Mouse (Mus musculus): ENCODE measurements around the gene Utrn. TPM values are rescaled to one million over a fixed set of nuclear protein-coding genes. Genes with fewer than 3 reads are reported as not detected.

Gene Utrn
- polyA plus RNA-seq, 1 experiment: 13.9 TPM

DNA sequence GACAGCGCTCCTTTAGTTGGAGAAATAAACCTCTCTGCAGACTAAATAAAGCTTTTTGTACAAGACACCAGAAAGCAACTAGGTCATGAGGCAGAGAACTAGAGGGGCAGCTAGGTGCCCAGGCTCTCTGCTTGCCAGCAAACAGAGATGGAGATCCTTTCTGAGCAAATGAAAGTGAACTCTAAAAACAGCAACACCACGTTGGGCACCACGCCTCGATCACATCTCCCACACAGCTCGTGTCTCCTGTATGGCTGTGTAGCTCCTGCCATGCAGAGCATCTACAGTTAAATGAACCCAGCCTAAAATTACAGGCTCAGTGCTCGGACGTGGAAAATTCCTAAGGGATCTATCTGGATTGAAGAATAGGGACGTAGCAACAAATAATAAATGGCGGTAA is 61.5 kb downstream of the Utrn start:
- no peak overlapping the region for H3K4me3 ChIP-seq

DNA sequence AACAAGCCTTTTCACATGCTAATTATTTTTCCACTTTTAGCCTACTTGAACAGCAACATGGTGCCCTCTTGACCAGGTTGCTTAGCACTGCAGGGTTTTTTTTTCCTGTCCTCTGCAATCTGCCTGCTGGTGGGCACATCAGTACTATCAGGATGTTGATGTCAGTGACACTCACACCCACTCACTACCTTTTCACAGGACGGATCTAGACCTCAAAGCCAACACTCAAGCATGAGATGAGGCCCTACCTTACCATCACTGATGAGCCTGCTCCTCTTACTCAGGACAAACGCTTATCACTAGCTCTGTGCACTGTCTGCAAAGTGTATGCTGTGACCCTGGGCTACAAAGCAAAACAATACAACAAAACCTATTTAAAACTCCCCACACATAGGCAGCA is 63.3 kb downstream of the Utrn start:
- Histone ChIP-seq H3K4me3 (no peak overlapping the region), H3K27me3 (ENCODE audit: control insufficient read depth, insufficient read depth, insufficient read length) (no peaks in the 10 kb centered on the region), H3ac (ENCODE audit: control insufficient read depth, insufficient read length) (no peak overlapping the region), H3K4me2 (ENCODE audit: low read depth) (no peak overlapping the region), H3K36me3 (ENCODE audit: control insufficient read depth, insufficient read depth) (no peaks in the 10 kb centered on the region), H3K79me2 (ENCODE audit: control insufficient read depth, insufficient read depth) (peaks cover 96% of the 10 kb centered on the region)
- TF ChIP-seq MAX (IDR thresholded peaks at IDR 0.05; ENCODE audit: low read depth) (no peak), USF1 (IDR thresholded peaks at IDR 0.05; ENCODE audit: low read depth) (no peak), POLR2AphosphoS2 (IDR thresholded peaks at IDR 0.05; ENCODE audit: insufficient read length, low read depth) (no peak), MYOD1 (IDR thresholded peaks at IDR 0.05; ENCODE audit: control insufficient read depth in 1 of 3, insufficient read length in 2 of 3, low read depth in 2 of 3) (no peak), E2F4 (IDR thresholded peaks at IDR 0.05; ENCODE audit: insufficient read depth) (no peak), CEBPB (IDR thresholded peaks at IDR 0.05; ENCODE audit: insufficient read depth, poor library complexity, severe bottlenecking) (no peak), TCF12 (IDR thresholded peaks at IDR 0.05; ENCODE audit: insufficient read depth, poor library complexity, severe bottlenecking) (no peak), REST (IDR thresholded peaks at IDR 0.05; ENCODE audit: insufficient read depth, insufficient read length) (no peak), TCF3 (IDR thresholded peaks at IDR 0.05; ENCODE audit: insufficient read length, low read depth) (no peak), MYOG (IDR thresholded peaks at IDR 0.05; ENCODE audit: control insufficient read depth in 1 of 3, insufficient read depth in 1 of 3, insufficient read length in 2 of 3, low read depth in 2 of 3) (no peak), POLR2A (IDR thresholded peaks at IDR 0.05; ENCODE audit: insufficient read length, low read depth) (no peak), SRF (IDR thresholded peaks at IDR 0.05; ENCODE audit: control insufficient read depth, insufficient read length, low read depth) (no peak)

More for the DNA sequence above, 61.5 kb downstream of the Utrn start:
- Histone ChIP-seq H3K4me2 (ENCODE audit: low read depth) (peak overlapping the region; percentile 26), H3K79me2 (ENCODE audit: control insufficient read depth, insufficient read depth) (peaks cover 84% of the 10 kb centered on the region), H3ac (ENCODE audit: control insufficient read depth, insufficient read length) (no peak overlapping the region), H3K27me3 (ENCODE audit: control insufficient read depth, insufficient read depth, insufficient read length) (no peaks in the 10 kb centered on the region), H3K36me3 (ENCODE audit: control insufficient read depth, insufficient read depth) (no peaks in the 10 kb centered on the region)
- TF ChIP-seq POLR2A (IDR thresholded peaks at IDR 0.05; ENCODE audit: insufficient read length, low read depth): no peak
- TF ChIP-seq TCF12 (IDR thresholded peaks at IDR 0.05; ENCODE audit: insufficient read depth, poor library complexity, severe bottlenecking): no peak
- no peak for TF ChIP-seq MAX (IDR thresholded peaks at IDR 0.05; ENCODE audit: low read depth)
- no peak for TF ChIP-seq MYOG (IDR thresholded peaks at IDR 0.05; ENCODE audit: control insufficient read depth in 1 of 3, insufficient read depth in 1 of 3, insufficient read length in 2 of 3, low read depth in 2 of 3)
- no peak for TF ChIP-seq CEBPB (IDR thresholded peaks at IDR 0.05; ENCODE audit: insufficient read depth, poor library complexity, severe bottlenecking)
- no peak for TF ChIP-seq POLR2AphosphoS2 (IDR thresholded peaks at IDR 0.05; ENCODE audit: insufficient read length, low read depth)
- TF ChIP-seq MYOD1 (IDR thresholded peaks at IDR 0.05; ENCODE audit: control insufficient read depth in 1 of 3, insufficient read length in 2 of 3, low read depth in 2 of 3): no peak
- TF ChIP-seq REST (IDR thresholded peaks at IDR 0.05; ENCODE audit: insufficient read depth, insufficient read length): no peak
- TF ChIP-seq SRF (IDR thresholded peaks at IDR 0.05; ENCODE audit: control insufficient read depth, insufficient read length, low read depth): no peak
- TF ChIP-seq USF1 (IDR thresholded peaks at IDR 0.05; ENCODE audit: low read depth): no peak
- TF ChIP-seq E2F4 (IDR thresholded peaks at IDR 0.05; ENCODE audit: insufficient read depth): no peak
- no peak for TF ChIP-seq TCF3 (IDR thresholded peaks at IDR 0.05; ENCODE audit: insufficient read length, low read depth)

DNA sequence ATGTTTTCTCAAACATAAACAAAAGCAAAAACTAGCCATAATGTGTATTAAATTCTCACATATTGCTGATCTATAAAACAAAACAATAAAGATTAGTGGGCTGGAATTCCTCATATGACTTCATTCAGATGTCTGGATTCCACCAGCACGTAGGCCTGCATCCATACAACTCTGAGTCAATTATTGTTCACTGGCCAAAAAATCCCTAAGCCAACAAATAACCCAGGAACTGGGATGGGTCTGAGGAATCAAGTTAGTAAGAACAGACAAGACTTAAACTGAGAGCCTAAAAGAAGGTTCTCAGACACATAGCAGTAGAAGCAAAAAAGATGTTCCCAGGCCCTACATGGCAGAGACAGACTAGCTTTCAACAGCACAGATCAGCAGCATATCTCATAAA is 65.2 kb downstream of the Utrn start:
- TF ChIP-seq USF1 (IDR thresholded peaks at IDR 0.05; ENCODE audit: low read depth): no peak
- no peak for TF ChIP-seq E2F4 (IDR thresholded peaks at IDR 0.05; ENCODE audit: insufficient read depth)
- TF ChIP-seq TCF3 (IDR thresholded peaks at IDR 0.05; ENCODE audit: insufficient read length, low read depth): no peak
- TF ChIP-seq POLR2AphosphoS2 (IDR thresholded peaks at IDR 0.05; ENCODE audit: insufficient read length, low read depth): no peak
- TF ChIP-seq MYOG (IDR thresholded peaks at IDR 0.05; ENCODE audit: control insufficient read depth in 1 of 3, insufficient read depth in 1 of 3, insufficient read length in 2 of 3, low read depth in 2 of 3): no peak
- no peak for TF ChIP-seq MAX (IDR thresholded peaks at IDR 0.05; ENCODE audit: low read depth)
- no peak for TF ChIP-seq REST (IDR thresholded peaks at IDR 0.05; ENCODE audit: insufficient read depth, insufficient read length)
- TF ChIP-seq POLR2A (IDR thresholded peaks at IDR 0.05; ENCODE audit: insufficient read length, low read depth): no peak
- TF ChIP-seq MYOD1 (IDR thresholded peaks at IDR 0.05; ENCODE audit: control insufficient read depth in 1 of 3, insufficient read length in 2 of 3, low read depth in 2 of 3): no peak
- Histone ChIP-seq H3K4me2 (ENCODE audit: low read depth) (peak overlapping the region; percentile 37), H3K79me2 (ENCODE audit: control insufficient read depth, insufficient read depth) (peaks cover 99% of the 10 kb centered on the region), H3K27me3 (ENCODE audit: control insufficient read depth, insufficient read depth, insufficient read length) (no peaks in the 10 kb centered on the region), H3ac (ENCODE audit: control insufficient read depth, insufficient read length) (no peak overlapping the region), H3K36me3 (ENCODE audit: control insufficient read depth, insufficient read depth) (no peaks in the 10 kb centered on the region), H3K4me3 (no peak overlapping the region)

DNA sequence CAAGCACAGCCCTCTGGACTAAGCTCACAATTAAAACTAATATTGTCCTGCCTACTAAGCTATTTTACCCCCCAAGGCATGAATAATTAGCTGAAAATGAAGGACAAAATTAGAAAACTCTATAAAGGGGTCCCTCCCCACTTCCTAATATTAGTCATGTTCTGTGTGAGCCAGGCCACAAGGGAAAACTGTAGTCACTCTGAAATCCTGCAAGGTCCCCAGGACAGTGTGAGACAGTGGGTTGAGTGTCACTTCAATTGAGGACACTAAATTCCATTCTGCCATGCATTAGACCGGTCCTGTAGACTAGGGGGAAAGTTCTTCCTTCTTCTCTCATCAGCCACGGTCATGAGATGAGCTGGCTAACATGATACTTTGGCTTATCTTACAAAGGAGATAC is 69.7 kb downstream of the Utrn start:
- Histone ChIP-seq H3K36me3 (ENCODE audit: control insufficient read depth, insufficient read depth) (no peaks in the 10 kb centered on the region), H3K4me2 (ENCODE audit: low read depth) (no peak overlapping the region), H3ac (ENCODE audit: control insufficient read depth, insufficient read length) (no peak overlapping the region), H3K4me3 (no peak overlapping the region), H3K79me2 (ENCODE audit: control insufficient read depth, insufficient read depth) (peaks cover 98% of the 10 kb centered on the region), H3K27me3 (ENCODE audit: control insufficient read depth, insufficient read depth, insufficient read length) (no peaks in the 10 kb centered on the region)
- TF ChIP-seq REST (IDR thresholded peaks at IDR 0.05; ENCODE audit: insufficient read depth, insufficient read length) (no peak), POLR2A (IDR thresholded peaks at IDR 0.05; ENCODE audit: insufficient read length, low read depth) (no peak), USF1 (IDR thresholded peaks at IDR 0.05; ENCODE audit: low read depth) (no peak)

DNA sequence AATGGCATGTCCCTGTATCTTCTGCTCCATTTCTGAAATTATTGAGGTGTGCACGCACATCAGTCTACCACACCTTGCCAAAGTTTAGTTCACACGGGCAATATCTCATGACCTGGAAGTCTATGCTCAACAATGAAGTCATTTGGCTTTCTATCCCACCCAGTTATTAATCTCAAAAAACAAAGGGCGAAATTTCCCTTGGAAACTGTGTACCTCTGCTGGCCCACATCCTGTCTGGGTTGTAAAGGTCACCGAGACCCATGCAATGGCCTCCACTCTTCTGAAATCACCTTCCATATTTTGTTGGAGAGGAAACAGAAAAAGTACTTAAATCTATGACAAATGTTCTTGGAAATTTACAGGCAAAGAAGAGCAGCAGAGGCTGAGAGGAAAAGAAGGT is 70.9 kb downstream of the Utrn start:
- Histone ChIP-seq H3K27me3 (ENCODE audit: control insufficient read depth, insufficient read depth, insufficient read length) (no peaks in the 10 kb centered on the region), H3K36me3 (ENCODE audit: control insufficient read depth, insufficient read depth) (no peaks in the 10 kb centered on the region), H3K4me3 (no peak overlapping the region), H3ac (ENCODE audit: control insufficient read depth, insufficient read length) (no peak overlapping the region), H3K4me2 (ENCODE audit: low read depth) (no peak overlapping the region), H3K79me2 (ENCODE audit: control insufficient read depth, insufficient read depth) (peaks cover 97% of the 10 kb centered on the region)
- TF ChIP-seq MYOD1 (IDR thresholded peaks at IDR 0.05; ENCODE audit: control insufficient read depth in 1 of 3, insufficient read length in 2 of 3, low read depth in 2 of 3) (no peak), E2F4 (IDR thresholded peaks at IDR 0.05; ENCODE audit: insufficient read depth) (no peak), TCF12 (IDR thresholded peaks at IDR 0.05; ENCODE audit: insufficient read depth, poor library complexity, severe bottlenecking) (no peak), POLR2A (IDR thresholded peaks at IDR 0.05; ENCODE audit: insufficient read length, low read depth) (no peak), TCF3 (IDR thresholded peaks at IDR 0.05; ENCODE audit: insufficient read length, low read depth) (no peak), MAX (IDR thresholded peaks at IDR 0.05; ENCODE audit: low read depth) (no peak), USF1 (IDR thresholded peaks at IDR 0.05; ENCODE audit: low read depth) (no peak), REST (IDR thresholded peaks at IDR 0.05; ENCODE audit: insufficient read depth, insufficient read length) (no peak), MYOG (IDR thresholded peaks at IDR 0.05; ENCODE audit: control insufficient read depth in 1 of 3, insufficient read depth in 1 of 3, insufficient read length in 2 of 3, low read depth in 2 of 3) (no peak), CEBPB (IDR thresholded peaks at IDR 0.05; ENCODE audit: insufficient read depth, poor library complexity, severe bottlenecking) (no peak), SRF (IDR thresholded peaks at IDR 0.05; ENCODE audit: control insufficient read depth, insufficient read length, low read depth) (no peak), POLR2AphosphoS2 (IDR thresholded peaks at IDR 0.05; ENCODE audit: insufficient read length, low read depth) (no peak)

Measured in myocyte (in vitro differentiated cells).